Mouse (Mus musculus): ENCODE measurements around the gene Efna3. TPM values are rescaled to one million over a fixed set of nuclear protein-coding genes. Genes with fewer than 3 reads are reported as not detected.

Efna3 gene
- polyA plus RNA-seq, 1 experiment, result 17.2 TPM

GRCm38 (mm10) chr3:89268916-89269315 lies 53.8 kb downstream of the Efna3 start:
- H3K27me3 ChIP-seq (ENCODE audit: control insufficient read depth, insufficient read depth, low read length, poor library complexity, severe bottlenecking), result no peaks in the 10 kb centered on the region
- H3K4me1 ChIP-seq (ENCODE audit: control insufficient read depth, insufficient read depth, low read length), result peaks cover 3% of the 10 kb centered on the region
- no peaks in the 10 kb centered on the region for H3K36me3 ChIP-seq (ENCODE audit: control insufficient read depth, insufficient read depth, low read length, poor library complexity, severe bottlenecking)
- H3K9ac ChIP-seq (ENCODE audit: low read depth, poor library complexity, severe bottlenecking), result no peak overlapping the region
- H3K9me3 ChIP-seq (replicated peaks; ENCODE audit: control insufficient read depth, insufficient read depth, low read length, poor library complexity, severe bottlenecking), result no peaks in the 10 kb centered on the region
- H3K4me3 ChIP-seq (ENCODE audit: low read depth, low read length), result no peak overlapping the region
- no peak for TF ChIP-seq POLR2A (IDR thresholded peaks at IDR 0.05; ENCODE audit: insufficient read depth, low read length)
- no peak for TF ChIP-seq CTCF (IDR thresholded peaks at IDR 0.05; ENCODE audit: low read depth, low read length)
- TF ChIP-seq EP300 (IDR thresholded peaks at IDR 0.05; ENCODE audit: insufficient read depth, low read depth, low read length), result no peak
- H3K27ac ChIP-seq (ENCODE audit: insufficient read depth, low read length), result no peak overlapping the region

- Histone ChIP-seq H3K9me3 (replicated peaks; ENCODE audit: control insufficient read depth, insufficient read depth, low read length, poor library complexity, severe bottlenecking) (no peaks in the 10 kb centered on the region), H3K27ac (ENCODE audit: insufficient read depth, low read length) (no peak overlapping the region), H3K9ac (ENCODE audit: low read depth, poor library complexity, severe bottlenecking) (peak overlapping the region; percentile 31), H3K27me3 (ENCODE audit: control insufficient read depth, insufficient read depth, low read length, poor library complexity, severe bottlenecking) (no peaks in the 10 kb centered on the region), H3K4me3 (ENCODE audit: low read depth, low read length) (peak overlapping the region; percentile 87), H3K4me1 (ENCODE audit: control insufficient read depth, insufficient read depth, low read length) (peaks cover 2% of the 10 kb centered on the region), H3K36me3 (ENCODE audit: control insufficient read depth, insufficient read depth, low read length, poor library complexity, severe bottlenecking) (no peaks in the 10 kb centered on the region)
- TF ChIP-seq CTCF (IDR thresholded peaks at IDR 0.05; ENCODE audit: low read depth, low read length), result no peak
- TF ChIP-seq POLR2A (IDR thresholded peaks at IDR 0.05; ENCODE audit: insufficient read depth, low read length), result peak; percentile 81
- TF ChIP-seq EP300 (IDR thresholded peaks at IDR 0.05; ENCODE audit: insufficient read depth, low read depth, low read length), result 0 out of 2 replicates have a peak, but pooled peaks have one; percentile 11
These were observed 56.3 kb downstream of the Efna3 start for GRCm38 (mm10) chr3:89266439-89266893.

Other genes with a start within 250 kb of the Efna3 start
- 10.7 and 13.6 TPM in 2 replicates for gene Rusc1, start 229.7 kb downstream of the Efna3 start, polyA plus RNA-seq (2011; ENCODE audit: insufficient read depth, insufficient read length, low read depth, missing spikeins)
- not detected in 2 replicates for gene Gm43738, start 221.9 kb downstream of the Efna3 start, polyA plus RNA-seq (2011; ENCODE audit: insufficient read depth, insufficient read length, low read depth, missing spikeins)
- gene Fdps, start 221.0 kb downstream of the Efna3 start, polyA plus RNA-seq (2011; ENCODE audit: insufficient read depth, insufficient read length, low read depth, missing spikeins), result 260 and 266 TPM in 2 replicates
- gene Pklr, start 186.8 kb downstream of the Efna3 start, polyA plus RNA-seq (2011; ENCODE audit: insufficient read depth, insufficient read length, low read depth, missing spikeins), result 0.21 TPM in 1 of 2 replicates, not detected in the other
- 2.2 and 4.7 TPM in 2 replicates for gene Hcn3, start 162.8 kb downstream of the Efna3 start, polyA plus RNA-seq (2011; ENCODE audit: insufficient read depth, insufficient read length, low read depth, missing spikeins)
- gene Clk2, start 158.2 kb downstream of the Efna3 start, polyA plus RNA-seq (2011; ENCODE audit: insufficient read depth, insufficient read length, low read depth, missing spikeins), result 79.4 and 82.9 TPM in 2 replicates
- 74.8 and 75.7 TPM in 2 replicates for gene Scamp3, start 145.5 kb downstream of the Efna3 start, polyA plus RNA-seq (2011; ENCODE audit: insufficient read depth, insufficient read length, low read depth, missing spikeins)
- 21.7 and 25.7 TPM in 2 replicates for gene Fam189b, start 139.8 kb downstream of the Efna3 start, polyA plus RNA-seq (2011; ENCODE audit: insufficient read depth, insufficient read length, low read depth, missing spikeins)
- 31.5 and 32.6 TPM in 2 replicates for gene Gba, start 120.0 kb downstream of the Efna3 start, polyA plus RNA-seq (2011; ENCODE audit: insufficient read depth, insufficient read length, low read depth, missing spikeins)
- gene Thbs3, start 107.8 kb downstream of the Efna3 start, polyA plus RNA-seq (2011; ENCODE audit: insufficient read depth, insufficient read length, low read depth, missing spikeins), result 8.1 and 10.4 TPM in 2 replicates
- gene Mtx1, start 95.9 kb downstream of the Efna3 start, polyA plus RNA-seq (2011; ENCODE audit: insufficient read depth, insufficient read length, low read depth, missing spikeins), result 136 and 143 TPM in 2 replicates
- 1.5 and 1.6 TPM in 2 replicates for gene Muc1, start 93.9 kb downstream of the Efna3 start, polyA plus RNA-seq (2011; ENCODE audit: insufficient read depth, insufficient read length, low read depth, missing spikeins)
- 163 and 164 TPM in 2 replicates for gene Krtcap2, start 77.0 kb downstream of the Efna3 start, polyA plus RNA-seq (2011; ENCODE audit: insufficient read depth, insufficient read length, low read depth, missing spikeins)
- 5.7 and 7.1 TPM in 2 replicates for gene Trim46, start 76.7 kb downstream of the Efna3 start, polyA plus RNA-seq (2011; ENCODE audit: insufficient read depth, insufficient read length, low read depth, missing spikeins)
- gene Dpm3, start 63.6 kb downstream of the Efna3 start, polyA plus RNA-seq (2011; ENCODE audit: insufficient read depth, insufficient read length, low read depth, missing spikeins), result 36.7 and 59.9 TPM in 2 replicates
- 34.5 and 35.7 TPM in 2 replicates for gene Slc50a1, start 52.4 kb downstream of the Efna3 start, polyA plus RNA-seq (2011; ENCODE audit: insufficient read depth, insufficient read length, low read depth, missing spikeins)
- gene Efna1, start 41.8 kb downstream of the Efna3 start, polyA plus RNA-seq (2011; ENCODE audit: insufficient read depth, insufficient read length, low read depth, missing spikeins), result 8.3 and 11.0 TPM in 2 replicates
- gene Efna4, start 15.1 kb upstream of the Efna3 start, polyA plus RNA-seq (2011; ENCODE audit: insufficient read depth, insufficient read length, low read depth, missing spikeins), result 14.6 and 16.7 TPM in 2 replicates
- 25.2 TPM in 2 replicates for gene Adam15, start 27.0 kb upstream of the Efna3 start, polyA plus RNA-seq (2011; ENCODE audit: insufficient read depth, insufficient read length, low read depth, missing spikeins)
- 0.25 and 0.29 TPM in 2 replicates for gene Dcst2, start 39.0 kb upstream of the Efna3 start, polyA plus RNA-seq (2011; ENCODE audit: insufficient read depth, insufficient read length, low read depth, missing spikeins)
- not detected in 2 replicates for gene Dcst1, start 42.3 kb upstream of the Efna3 start, polyA plus RNA-seq (2011; ENCODE audit: insufficient read depth, insufficient read length, low read depth, missing spikeins)
- gene Zbtb7b, start 71.8 kb upstream of the Efna3 start, polyA plus RNA-seq (2011; ENCODE audit: insufficient read depth, insufficient read length, low read depth, missing spikeins), result 35.1 and 35.7 TPM in 2 replicates
- gene Lenep, start 79.8 kb upstream of the Efna3 start, polyA plus RNA-seq (2011; ENCODE audit: insufficient read depth, insufficient read length, low read depth, missing spikeins), result not detected in 2 replicates
- gene Flad1, start 88.9 kb upstream of the Efna3 start, polyA plus RNA-seq (2011; ENCODE audit: insufficient read depth, insufficient read length, low read depth, missing spikeins), result 16.5 and 25.1 TPM in 2 replicates
- gene Cks1b, start 95.4 kb upstream of the Efna3 start, polyA plus RNA-seq (2011; ENCODE audit: insufficient read depth, insufficient read length, low read depth, missing spikeins), result 290 and 304 TPM in 2 replicates
- gene Shc1, start 95.5 kb upstream of the Efna3 start, polyA plus RNA-seq (2011; ENCODE audit: insufficient read depth, insufficient read length, low read depth, missing spikeins), result 87.4 and 88.9 TPM in 2 replicates
- gene Pygo2, start 107.2 kb upstream of the Efna3 start, polyA plus RNA-seq (2011; ENCODE audit: insufficient read depth, insufficient read length, low read depth, missing spikeins), result 41.7 and 43.3 TPM in 2 replicates
- gene Pbxip1, start 113.7 kb upstream of the Efna3 start, polyA plus RNA-seq (2011; ENCODE audit: insufficient read depth, insufficient read length, low read depth, missing spikeins), result 12.2 and 13.6 TPM in 2 replicates
- 48.3 and 51.9 TPM in 2 replicates for gene Pmvk, start 131.6 kb upstream of the Efna3 start, polyA plus RNA-seq (2011; ENCODE audit: insufficient read depth, insufficient read length, low read depth, missing spikeins)
- 0.93 and 1.0 TPM in 2 replicates for gene Kcnn3, start 197.2 kb upstream of the Efna3 start, polyA plus RNA-seq (2011; ENCODE audit: insufficient read depth, insufficient read length, low read depth, missing spikeins)

All from ES-Bruce4 (cell line).